Mouse (Mus musculus): ENCODE measurements around the gene Cd34.

- TF ChIP-seq CTCF (IDR thresholded peaks at IDR 0.05; ENCODE audit: borderline replicate concordance, control insufficient read depth, extremely low read depth, insufficient read depth, low read length, poor library complexity): no peak
- TF ChIP-seq POLR2A (IDR thresholded peaks at IDR 0.05; ENCODE audit: control insufficient read depth, extremely low read depth, insufficient read depth, low read length, poor library complexity): no peak
Measured at GRCm38 (mm10) chr1:194929275-194929971, 9.2 kb upstream of the Cd34 start.

All from thymus, adult 2 months (tissue).